Mouse (Mus musculus): ENCODE measurements around the gene Dpp6.

DNA sequence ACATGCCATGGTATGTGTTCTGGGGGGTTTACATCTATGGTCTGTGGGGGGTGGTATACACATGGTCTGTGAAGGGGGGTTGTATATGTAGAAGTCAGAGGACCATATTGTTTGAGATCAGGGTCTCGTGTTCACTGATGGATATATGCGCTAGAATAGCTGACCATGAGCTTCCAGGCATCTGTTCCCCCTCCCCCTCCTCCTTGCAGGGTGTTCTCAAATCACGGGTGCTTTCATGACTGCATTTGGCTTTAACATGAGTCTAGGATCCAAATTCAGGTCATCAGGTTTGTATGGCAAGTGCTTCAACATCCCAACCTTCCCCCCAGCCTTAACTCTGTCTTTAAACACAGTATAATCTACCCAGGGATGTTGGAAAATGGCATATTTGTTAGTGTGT, 448.3 kb downstream of the Dpp6 start:
- TF ChIP-seq CTCF (IDR thresholded peaks at IDR 0.05; ENCODE audit: low read depth, low read length) (no peak), TAL1 (conservative IDR thresholded peaks at IDR 0.05; ENCODE audit: low read depth, low read length) (no peak), GATA1 (IDR thresholded peaks at IDR 0.05; ENCODE audit: borderline replicate concordance, low read length) (no peak), GATA2 (IDR thresholded peaks at IDR 0.05; ENCODE audit: borderline replicate concordance, low read depth, low read length) (no peak)

Data from G1E (cell line).